Mouse (Mus musculus) bone marrow macrophage, adult 2 months (primary cell): ENCODE results near the gene Adgrv1.

Experiments
- CTCF ChIP-seq: IDR thresholded peaks from 2 replicates; pipeline ENCODE4 v1.5.1; 2012; ENCODE audit warnings: low read depth, mild to moderate bottlenecking, low read length, moderate library complexity
- POLR2A ChIP-seq: IDR thresholded peaks from 2 replicates; pipeline ENCODE4 v1.6.1; 2012; ENCODE audit warnings: mild to moderate bottlenecking, low read depth, low read length, borderline replicate concordance

DNA sequence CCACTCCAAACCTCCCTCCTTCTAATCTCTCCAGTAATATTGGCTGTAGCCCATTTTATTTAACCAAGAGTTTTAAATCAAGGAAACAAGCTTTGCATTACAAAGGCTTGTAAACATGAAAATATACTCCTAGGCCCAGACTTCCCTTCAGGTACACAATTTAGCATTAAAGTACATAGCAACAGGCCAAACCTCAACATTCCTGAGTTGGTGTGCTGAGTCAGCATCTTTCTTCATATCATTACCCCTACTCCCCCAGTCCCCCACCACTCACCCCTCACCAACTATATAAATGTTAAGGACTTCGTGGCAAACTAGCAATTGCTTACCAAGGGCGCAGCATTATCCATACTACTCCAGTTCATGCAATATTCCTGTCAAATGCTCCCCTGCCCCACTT is 510.7 kb downstream of the Adgrv1 start:
- TF ChIP-seq CTCF: no peak
- TF ChIP-seq POLR2A: no peak
